Mouse (Mus musculus) bone marrow, adult 2 months (tissue): Measurements from ENCODE around the gene Gnptg.
"Not testable (repeated sequence)": the region's sequence is repeated elsewhere in the genome, so short reads cannot be mapped to it uniquely, and the experiment has no call there.

Experiments
- CTCF ChIP-seq: fragments of 200-500 bp; IDR thresholded peaks from 2 replicates; pipeline ENCODE4 v1.5.1; 2011; ENCODE audit warnings: low read length, control low read depth; ENCODE audit not compliant: control insufficient read depth, insufficient read depth
- POLR2A ChIP-seq: fragments of 200-500 bp; IDR thresholded peaks from 2 replicates; pipeline ENCODE4 v1.6.1; 2011; ENCODE audit warnings: low read depth, mild to moderate bottlenecking, control low read depth, low read length, borderline replicate concordance; ENCODE audit not compliant: control insufficient read depth

GRCm38 (mm10) chr17:25230014-25230655, 9.8 kb downstream of the Gnptg start:
- not testable (repeated sequence) for TF ChIP-seq CTCF, POLR2A
